Mouse (Mus musculus) G1E (cell line): Measurements from ENCODE around the gene Armh2.

Experiments used
- CTCF ChIP-seq: IDR thresholded peaks from 2 replicates; pipeline ENCODE4 v1.5.1; 2012; ENCODE audit warnings: low read depth, low read length, inconsistent platforms, mixed read lengths
- GATA1 ChIP-seq: IDR thresholded peaks from 2 replicates; pipeline ENCODE4 v1.6.1; 2012; ENCODE audit warnings: borderline replicate concordance, low read length, inconsistent platforms, mixed read lengths
- POLR2AphosphoS5 ChIP-seq: IDR thresholded peaks from 2 replicates; pipeline ENCODE4 v1.6.1; 2012; ENCODE audit warnings: low read depth, low read length, inconsistent platforms; ENCODE audit not compliant: insufficient replicate concordance

- TF ChIP-seq CTCF (no peak), GATA1 (no peak), POLR2AphosphoS5 (no peak)
Observed at GRCm38 (mm10) chr13:24787477-24787876, 46.4 kb downstream of the Armh2 start.
